Mouse (Mus musculus): ENCODE results near the gene Cox6a1. TPM values are rescaled to one million over a fixed set of nuclear protein-coding genes. Genes with fewer than 3 reads are reported as not detected.

The Cox6a1 gene
- polyA plus RNA-seq, 1 experiment from 2014 or later = 1,049 TPM

- 27% methylated on average over 7 of the region's 7 CpGs for WGBS
- H3K36me3 ChIP-seq = peaks cover 50% of the 10 kb centered on the region
- no peak for DNase-seq (ENCODE audit: low spot score)
- H3K4me3 ChIP-seq = peak overlapping the region; percentile 87
- H3K27me3 ChIP-seq (ENCODE audit: insufficient read depth, poor library complexity, severe bottlenecking) = no peaks in the 10 kb centered on the region
- peaks cover 16% of the 10 kb centered on the region for H3K4me1 ChIP-seq
- H3K9me3 ChIP-seq = no peaks in the 10 kb centered on the region
- no peak overlapping the region for H3K27ac ChIP-seq
These were observed 8.8 kb downstream of the Cox6a1 start for GRCm38 (mm10) chr5:115340007-115340406.

- Histone ChIP-seq H3K4me1 (peaks cover 22% of the 10 kb centered on the region), H3K36me3 (peaks cover 76% of the 10 kb centered on the region), H3K9me3 (no peaks in the 10 kb centered on the region), H3K4me3 (no peak overlapping the region), H3K27me3 (ENCODE audit: insufficient read depth, poor library complexity, severe bottlenecking) (no peaks in the 10 kb centered on the region), H3K27ac (no peak overlapping the region)
- peak; percentile 90 for DNase-seq (ENCODE audit: low spot score)
- 64% methylated on average over 3 of the region's 3 CpGs for WGBS
These were observed 15.2 kb downstream of the Cox6a1 start for GRCm38 (mm10) chr5:115333626-115334025.

GRCm38 (mm10) chr5:115330955-115331354 is 17.8 kb downstream of the Cox6a1 start:
- DNase-seq (ENCODE audit: low spot score) = no peak
- WGBS = 87% methylated on average over 9 of the region's 9 CpGs
- Histone ChIP-seq H3K36me3 (peaks cover 64% of the 10 kb centered on the region), H3K4me3 (no peak overlapping the region), H3K4me1 (peaks cover 30% of the 10 kb centered on the region), H3K27me3 (ENCODE audit: insufficient read depth, poor library complexity, severe bottlenecking) (no peaks in the 10 kb centered on the region), H3K27ac (no peak overlapping the region), H3K9me3 (no peaks in the 10 kb centered on the region)

GRCm38 (mm10) chr5:115327610-115328548 is 20.9 kb downstream of the Cox6a1 start:
- H3K4me3 ChIP-seq = peak overlapping the region; percentile 94
- no peaks in the 10 kb centered on the region for H3K27me3 ChIP-seq (ENCODE audit: insufficient read depth, poor library complexity, severe bottlenecking)
- H3K36me3 ChIP-seq = peaks cover 34% of the 10 kb centered on the region
- peaks cover 31% of the 10 kb centered on the region for H3K4me1 ChIP-seq
- peak overlapping the region; percentile 98 for H3K27ac ChIP-seq
- H3K9me3 ChIP-seq = no peaks in the 10 kb centered on the region
- WGBS = under 1% methylated on average over 55 of the region's 55 CpGs
- no peak for DNase-seq (ENCODE audit: low spot score)

- Histone ChIP-seq H3K9me3 (no peaks in the 10 kb centered on the region), H3K27ac (peak within 1 kb of the TSS; percentile 98), H3K36me3 (peaks cover 25% of the 10 kb centered on the region), H3K4me1 (peaks cover 31% of the 10 kb centered on the region), H3K27me3 (ENCODE audit: insufficient read depth, poor library complexity, severe bottlenecking) (no peaks in the 10 kb centered on the region), H3K4me3 (peak within 1 kb of the TSS; percentile 94)
- peak; percentile 97 for DNase-seq (ENCODE audit: low spot score)
- under 1% methylated on average over 91 of the region's 97 CpGs for WGBS
These were observed 21.7 kb downstream of the Cox6a1 start, which contains the start of gene Srsf9 for GRCm38 (mm10) chr5:115326875-115327609. Srsf9 (plus strand) TSS chr5:115327177.

- WGBS = 16% methylated on average over 11 of the region's 11 CpGs
- no peak for DNase-seq (ENCODE audit: low spot score)
- H3K27me3 ChIP-seq (ENCODE audit: insufficient read depth, poor library complexity, severe bottlenecking) = no peaks in the 10 kb centered on the region
These were observed 22.4 kb downstream of the Cox6a1 start for GRCm38 (mm10) chr5:115326256-115326831.

GRCm38 (mm10) chr5:115319004-115319940 is 29.5 kb downstream of the Cox6a1 start:
- no peaks in the 10 kb centered on the region for H3K36me3 ChIP-seq
- H3K4me3 ChIP-seq = peak overlapping the region; percentile 59
- H3K9me3 ChIP-seq = no peaks in the 10 kb centered on the region
- DNase-seq (ENCODE audit: low spot score) = peak; percentile 96
- under 1% methylated on average over 22 of the region's 22 CpGs for WGBS
- H3K27ac ChIP-seq = peak overlapping the region; percentile 87
- peaks cover 38% of the 10 kb centered on the region for H3K4me1 ChIP-seq
- H3K27me3 ChIP-seq (ENCODE audit: insufficient read depth, poor library complexity, severe bottlenecking) = no peaks in the 10 kb centered on the region

More at GRCm38 (mm10) chr5:115326256-115326831, 22.4 kb downstream of the Cox6a1 start:
- Histone ChIP-seq H3K27ac (peak overlapping the region; percentile 98), H3K36me3 (peaks cover 18% of the 10 kb centered on the region), H3K4me1 (peaks cover 31% of the 10 kb centered on the region), H3K4me3 (peak overlapping the region; percentile 94), H3K9me3 (no peaks in the 10 kb centered on the region)

- H3K36me3 ChIP-seq = no peaks in the 10 kb centered on the region
- H3K27ac ChIP-seq = peak overlapping the region; percentile 87
- peak overlapping the region; percentile 13 for H3K4me3 ChIP-seq
- 3% methylated on average over 10 of the region's 10 CpGs for WGBS
- no peak for DNase-seq (ENCODE audit: low spot score)
- H3K27me3 ChIP-seq (ENCODE audit: insufficient read depth, poor library complexity, severe bottlenecking) = no peaks in the 10 kb centered on the region
- H3K9me3 ChIP-seq = no peaks in the 10 kb centered on the region
- H3K4me1 ChIP-seq = peaks cover 49% of the 10 kb centered on the region
These were observed 31.0 kb downstream of the Cox6a1 start for GRCm38 (mm10) chr5:115317645-115318328.

- no peak for DNase-seq (ENCODE audit: low spot score)
- H3K4me3 ChIP-seq = peak overlapping the region; percentile 13
- peak overlapping the region; percentile 87 for H3K27ac ChIP-seq
- WGBS = 10% methylated on average over 14 of the region's 14 CpGs
- H3K9me3 ChIP-seq = no peaks in the 10 kb centered on the region
- H3K27me3 ChIP-seq (ENCODE audit: insufficient read depth, poor library complexity, severe bottlenecking) = no peaks in the 10 kb centered on the region
- H3K36me3 ChIP-seq = no peaks in the 10 kb centered on the region
- H3K4me1 ChIP-seq = peaks cover 56% of the 10 kb centered on the region
These were observed 31.7 kb downstream of the Cox6a1 start for GRCm38 (mm10) chr5:115316968-115317644.

GRCm38 (mm10) chr5:115313668-115313943 is 35.2 kb downstream of the Cox6a1 start:
- DNase-seq (ENCODE audit: low spot score) = no peak
- peaks cover 45% of the 10 kb centered on the region for H3K4me1 ChIP-seq
- no peaks in the 10 kb centered on the region for H3K36me3 ChIP-seq
- WGBS = 35% methylated on average over 5 of the region's 5 CpGs
- H3K4me3 ChIP-seq = no peak overlapping the region
- H3K27ac ChIP-seq = peak overlapping the region; percentile 32; the same call in 1 of the 2 replicates
- H3K9me3 ChIP-seq = no peaks in the 10 kb centered on the region
- H3K27me3 ChIP-seq (ENCODE audit: insufficient read depth, poor library complexity, severe bottlenecking) = no peaks in the 10 kb centered on the region

All from heart, embryonic 10.5 days (tissue).